Mouse (Mus musculus): ENCODE results near the gene Gm20738. TPM values are rescaled to one million over a fixed set of nuclear protein-coding genes. Genes with fewer than 3 reads are reported as not detected.
"Not testable (repeated sequence)": the region's sequence is repeated elsewhere in the genome, so short reads cannot be mapped to it uniquely, and the experiment has no call there.

Gm20738 gene
- not detected in 3 replicates for total RNA-seq (2017)

DNA sequence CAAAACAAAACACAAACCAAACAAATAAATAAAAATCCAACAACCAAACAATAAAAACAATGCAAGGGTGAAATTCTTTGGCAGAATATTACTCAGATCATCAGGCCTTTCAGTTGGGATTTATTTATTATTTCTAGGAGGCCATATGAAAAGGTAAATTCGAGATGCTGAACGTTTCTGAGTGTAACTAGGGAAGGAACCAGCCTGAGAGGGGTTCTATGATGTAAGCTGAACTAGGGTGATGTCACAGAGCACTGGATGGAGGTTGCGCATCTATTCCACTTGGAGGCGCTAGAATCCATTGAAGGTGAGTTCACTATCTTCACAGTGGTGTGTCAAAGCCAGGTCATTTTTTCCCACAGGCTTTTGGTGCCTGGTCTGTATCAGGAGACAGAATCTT is at the start of gene Gm20738:
TSS of gene Gm20738 (plus strand) at position 301 of the 400 bp plus-strand sequence.
- ATAC-seq (replicated peaks; ENCODE audit: insufficient number of reproducible peaks, low FRiP score, low TSS enrichment, poor library complexity, severe bottlenecking), result not testable (repeated sequence)

All from monocyte, adult 5-6 weeks (primary cell).